Comparison of ENCODE assay signal across 19 mouse cellular contexts in genomic region chr4:58530279-58530678, GRCm38 (mm10). TPM values are rescaled to one million over a fixed set of nuclear protein-coding genes. Genes with fewer than 3 reads are reported as not detected.
DNase-seq lines count a peak whose midpoint lies in the region; ATAC-seq lines count a peak whose summit lies in the region.
"Had no signal": no experiment of that assay in that cellular context is flagged by ENCODE, and none has a peak within 500 bp of the region (broad histone marks: within the 10 kb centered on the region; RNA-seq: fewer than 3 reads in every experiment).

No protein-coding gene starts in this region.

- H3K27me3 ChIP-seq in limb, embryonic 11.5 days (ENCODE audit: control insufficient read depth, insufficient read depth, low read length), result no peaks in the 10 kb centered on the region
- H3K27me3 ChIP-seq in hindbrain, embryonic 14.5 days (ENCODE audit: control insufficient read depth, insufficient read depth, low read length), result no peaks in the 10 kb centered on the region
- H3K27me3 ChIP-seq: forebrain, embryonic 15.5 days; heart, embryonic 13.5 days had no signal

- H3K4me1 ChIP-seq in limb, embryonic 11.5 days (ENCODE audit: control insufficient read depth, insufficient read depth, low read length), result peaks cover 37% of the 10 kb centered on the region
- H3K4me1 ChIP-seq in hindbrain, embryonic 14.5 days (replicated peaks; ENCODE audit: control insufficient read depth, insufficient read depth, low read length), result peaks cover 10% of the 10 kb centered on the region; the same call in 1 of the 2 replicates

- no peak overlapping the region for H3K9ac ChIP-seq in limb, embryonic 11.5 days (ENCODE audit: low read length)
- H3K9ac ChIP-seq in hindbrain, embryonic 14.5 days, result no peak overlapping the region
- H3K9ac ChIP-seq: forebrain, embryonic 15.5 days; heart, embryonic 13.5 days; liver, postnatal 0 days had no signal

- no peaks in the 10 kb centered on the region for H3K36me3 ChIP-seq in limb, embryonic 11.5 days (ENCODE audit: control insufficient read depth, insufficient read depth, low read length)
- H3K36me3 ChIP-seq in hindbrain, embryonic 14.5 days (replicated peaks; ENCODE audit: control insufficient read depth, insufficient read depth), result no peaks in the 10 kb centered on the region
- H3K36me3 ChIP-seq: forebrain, embryonic 15.5 days; heart, embryonic 13.5 days had no signal

- no peak overlapping the region; the same call in 1 of the 2 replicates for H3K4me2 ChIP-seq in limb, embryonic 11.5 days (ENCODE audit: low read depth, severe bottlenecking)
- H3K4me2 ChIP-seq in hindbrain, embryonic 14.5 days (replicated peaks), result no peak overlapping the region
- H3K4me2 ChIP-seq: forebrain, embryonic 15.5 days; heart, embryonic 13.5 days had no signal

- intact Hi-C loops in left cerebral cortex, postnatal 25 days (cut with DNase I), result no loop called here

- no peaks in the 10 kb centered on the region for H3K9me3 ChIP-seq in limb, embryonic 11.5 days (ENCODE audit: control insufficient read depth, low read length)
- no peaks in the 10 kb centered on the region for H3K9me3 ChIP-seq in hindbrain, embryonic 14.5 days (ENCODE audit: control insufficient read depth, low read length)
- H3K9me3 ChIP-seq: forebrain, embryonic 15.5 days; heart, embryonic 13.5 days had no signal

- peak; percentile 57; the same call in 1 of the 2 replicates for ATAC-seq in limb, embryonic 11.5 days (ENCODE audit: insufficient number of reproducible peaks, low FRiP score, low TSS enrichment, low read depth)
- no peak for ATAC-seq in hindbrain, embryonic 14.5 days (ENCODE audit: low FRiP score)
- ATAC-seq: forebrain, embryonic 15.5 days; hindbrain, postnatal 0 days; liver, postnatal 0 days; midbrain, embryonic 16.5 days had no signal

- no peak overlapping the region for H3K27ac ChIP-seq in limb, embryonic 11.5 days (replicated peaks; ENCODE audit: low read depth, low read length)
- H3K27ac ChIP-seq in hindbrain, embryonic 14.5 days, result no peak overlapping the region
- H3K27ac ChIP-seq: forebrain, embryonic 15.5 days; heart, embryonic 13.5 days; hindbrain, postnatal 0 days had no signal

- no peak overlapping the region for H3K4me3 ChIP-seq in limb, embryonic 11.5 days (ENCODE audit: low read depth, low read length)
- no peak overlapping the region for H3K4me3 ChIP-seq in hindbrain, embryonic 14.5 days (replicated peaks; ENCODE audit: low read length)
- H3K4me3 ChIP-seq: forebrain, embryonic 15.5 days; heart, embryonic 13.5 days had no signal

- 8% methylated on average over 3 of the region's 3 CpGs for WGBS in limb, embryonic 11.5 days
- whole genome bisulfite sequencing in hindbrain, embryonic 14.5 days, result 47% methylated on average over 3 of the region's 3 CpGs

- DNase-seq in NIH3T3 (ENCODE audit: low read depth), result peak; percentile 64
- peak; percentile 87 for DNase-seq in embryo, embryonic 11 days
- peak; percentile 83 for DNase-seq in forelimb bud, embryonic 11.5 days (ENCODE audit: low read depth, low spot score)
- DNase-seq in limb, embryonic 11.5 days (ENCODE audit: low spot score), result peak; percentile 64
- no peak for DNase-seq in hindbrain, embryonic 14.5 days (ENCODE audit: low spot score)
- no peak for DNase-seq in thymus, postnatal 25 days
- no peak for DNase-seq in layer of hippocampus, adult 18-20 months (ENCODE audit: low spot score in 2 of 2)
- DNase-seq in left cerebral cortex, postnatal 25 days (ENCODE audit: low spot score in 2 of 2), result no peak
- DNase-seq: adrenal gland, adult 2 months; cerebellum, adult 9-11 months; heart, postnatal 36 days; liver, postnatal 0 days; lung, postnatal 14 days; right cerebral cortex, adult 18-20 months; thymus, postnatal 4 days had no signal

RNA-seq across cellular contexts. Expression of gene Lpar1, which starts 23.4 kb away (rescaled TPM):
- 256 and 263 TPM in 2 replicates for polyA plus RNA-seq in limb, embryonic 11.5 days (2014; fragmentation: Nextera tagmentation; extraction: Ambion mirVana)
- 17.5 and 20.2 TPM in 2 replicates for polyA plus RNA-seq in hindbrain, embryonic 14.5 days (2014; fragmentation: Nextera tagmentation; extraction: Ambion mirVana)
- 10 to 100 TPM; 18.0 to 21.2 TPM for total RNA-seq in layer of hippocampus, adult 18-20 months (2021)
- total RNA-seq in left cerebral cortex, postnatal 25 days (2021), result 10 to 100 TPM; 19.2 to 21.0 TPM

Comparison
In these comparisons a context has a peak if more than half of its experiments do, and no peak if none do; other contexts are left out.
1. DNase-seq: peak in NIH3T3 (single experiment), embryo, embryonic 11 days (single experiment), forelimb bud, embryonic 11.5 days (single experiment) and limb, embryonic 11.5 days (single experiment); none in hindbrain, embryonic 14.5 days (single experiment), thymus, postnatal 25 days (single experiment), layer of hippocampus, adult 18-20 months (0 of 2) and left cerebral cortex, postnatal 25 days (0 of 2).